Mouse (Mus musculus) lung, embryonic 15.5 days (tissue): ENCODE results near the gene Ndufb4. TPM values are rescaled to one million over a fixed set of nuclear protein-coding genes. Genes with fewer than 3 reads are reported as not detected.

Source experiments
- ATAC-seq: fragments of 200-750 bp; cut with Nextera tagmentation; 2 replicates; pipeline ENCODE4 v1.8.0; 2017; ENCODE audit warnings: moderate number of reproducible peaks, borderline replicate concordance; ENCODE audit not compliant: low FRiP score, low TSS enrichment; ENCODE audit errors: extremely low read depth
- H3K27ac ChIP-seq: fragments of 300-500 bp; sonication (generic); 2 replicates; pipeline ENCODE4 v1.5.1; 2015; ENCODE audit warnings: moderate library complexity, mild to moderate bottlenecking, inconsistent platforms
- H3K27me3 ChIP-seq: fragments of 300-500 bp; sonication (generic); 2 replicates; pipeline ENCODE4 v1.6.1; 2015; ENCODE audit warnings: inconsistent platforms
- H3K36me3 ChIP-seq: fragments of 300-500 bp; sonication (generic); 2 replicates; pipeline ENCODE4 v1.6.1; 2015; ENCODE audit warnings: inconsistent platforms
- H3K4me1 ChIP-seq: fragments of 300-500 bp; sonication (generic); 2 replicates; pipeline ENCODE4 v1.6.1; 2015; ENCODE audit warnings: inconsistent platforms
- H3K4me2 ChIP-seq: fragments of 300-500 bp; sonication (generic); 2 replicates; pipeline ENCODE4 v1.6.1; 2015; ENCODE audit warnings: inconsistent platforms, mild to moderate bottlenecking, moderate library complexity
- H3K4me3 ChIP-seq: fragments of 300-500 bp; sonication (generic); 2 replicates; pipeline ENCODE4 v1.5.1; 2015; ENCODE audit warnings: mild to moderate bottlenecking, inconsistent platforms
- H3K9ac ChIP-seq: fragments of 300-500 bp; sonication (generic); 2 replicates; pipeline ENCODE4 v1.6.1; 2015; ENCODE audit warnings: inconsistent platforms
- H3K9me3 ChIP-seq: fragments of 300-500 bp; sonication (generic); 2 replicates; pipeline ENCODE4 v1.6.1; 2016; ENCODE audit warnings: inconsistent platforms
- WGBS: fragments of 180-500 bp; shearing (Covaris S2); methylation state at CpG from one replicate; pipeline ENCODE4 v1.1.7; 2015; 5-methylcytosine and 5-hydroxymethylcytosine counted together
- polyA plus RNA-seq: library from polyadenylated mRNA; unstranded; fragments of >200 nt; fragmentation: Nextera tagmentation; extraction: Ambion mirVana; gene quantifications from 2 replicates; pipeline ENCODE4 v1.2.1, GENCODE M21; 2015

Ndufb4 gene
- polyA plus RNA-seq, 1 experiment from 2014 or later, result 48.8 TPM

DNA sequence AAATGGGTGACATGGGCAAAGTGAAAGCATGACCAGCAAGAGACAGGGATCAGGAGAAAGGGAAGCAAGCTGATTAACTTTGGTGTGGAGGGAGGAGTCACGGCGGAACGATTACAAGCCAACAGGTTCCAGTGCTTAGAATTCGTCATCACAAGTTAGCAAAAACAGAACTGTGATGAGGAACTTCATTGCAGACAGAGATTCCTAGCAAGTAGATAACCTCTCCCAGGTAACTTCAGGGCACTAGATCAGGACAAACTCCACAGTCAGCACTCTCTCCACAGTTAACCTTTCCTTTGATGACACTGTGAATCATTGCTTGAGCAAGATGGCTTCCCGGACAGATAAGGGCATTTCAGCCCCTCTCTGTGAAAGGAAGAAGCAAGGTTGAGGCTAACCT is 56.8 kb downstream of the Ndufb4 start:
- ATAC-seq, result no peak
- 58% methylated on average over 5 of the region's 5 CpGs for WGBS
- Histone ChIP-seq H3K4me1 (no peaks in the 10 kb centered on the region), H3K9me3 (no peaks in the 10 kb centered on the region), H3K4me3 (no peak overlapping the region), H3K36me3 (no peaks in the 10 kb centered on the region), H3K9ac (no peak overlapping the region), H3K27ac (no peak overlapping the region), H3K4me2 (no peak overlapping the region), H3K27me3 (no peaks in the 10 kb centered on the region)

Other genes starting within 250 kb of the Ndufb4 start
- gene Gtf2e1, start 114.7 kb downstream of the Ndufb4 start, polyA plus RNA-seq, result 24.1 and 24.5 TPM in 2 replicates
- gene Rabl3, start 114.6 kb downstream of the Ndufb4 start, polyA plus RNA-seq, result 25.0 and 25.1 TPM in 2 replicates
- 0.47 and 0.52 TPM in 2 replicates for gene Hgd, start 74.3 kb downstream of the Ndufb4 start, polyA plus RNA-seq
- 520 and 550 TPM in 2 replicates for gene Fstl1, start 122.4 kb upstream of the Ndufb4 start, polyA plus RNA-seq
- gene Gm36028, start 206.7 kb upstream of the Ndufb4 start, polyA plus RNA-seq, result 0.22 and 0.38 TPM in 2 replicates
- gene Lrrc58, start 213.9 kb upstream of the Ndufb4 start, polyA plus RNA-seq, result 62.5 and 62.7 TPM in 2 replicates